Mouse (Mus musculus): Measurements from ENCODE around the gene Sult6b2. TPM values are rescaled to one million over a fixed set of nuclear protein-coding genes. Genes with fewer than 3 reads are reported as not detected.
A peak's percentile ranks its signal among the peaks of the same experiment; 100 is the strongest.

Sult6b2 gene
- polyA plus RNA-seq, 1 experiment from 2014 or later: 49.8 TPM

DNA sequence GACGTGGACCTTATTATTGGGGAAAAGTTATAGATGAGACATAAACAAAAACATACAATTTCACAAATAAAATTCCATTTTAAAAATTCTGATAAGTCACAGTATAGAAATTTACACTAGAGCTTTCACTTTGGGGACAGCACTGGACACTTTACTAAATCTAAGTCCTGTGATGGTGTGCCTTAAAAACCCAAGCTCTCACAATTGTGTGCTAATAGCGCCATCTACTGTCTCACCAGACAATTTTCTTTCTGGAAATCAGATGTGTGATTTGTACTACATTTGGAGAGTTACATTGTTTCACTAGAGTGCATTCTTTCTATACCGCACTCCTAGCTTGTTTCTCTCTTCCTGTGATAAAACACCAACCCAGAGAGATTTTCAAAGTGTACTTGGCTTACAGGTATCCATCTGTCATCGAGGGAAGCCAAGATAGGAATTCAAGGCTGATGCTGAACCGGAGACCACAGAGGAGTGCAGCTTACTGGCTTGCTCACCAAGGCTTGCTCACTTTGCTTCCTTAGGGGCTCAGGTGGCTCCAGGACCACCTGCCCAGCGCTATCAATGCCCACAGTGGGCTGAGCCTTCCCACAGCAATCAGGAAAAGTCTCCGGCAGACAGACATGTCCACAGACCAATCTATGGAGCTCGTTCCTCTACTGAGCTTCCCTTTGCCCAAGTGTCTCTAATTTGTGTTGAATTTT, 68.8 kb downstream of the Sult6b2 start:
- Histone ChIP-seq H3K36me3 (ENCODE audit: control insufficient read depth, insufficient read depth, low read length) (no peaks in the 10 kb centered on the region), H3K27ac (ENCODE audit: low read length) (no peak overlapping the region), H3K27me3 (replicated peaks; ENCODE audit: control insufficient read depth, insufficient read depth, low read length) (no peaks in the 10 kb centered on the region), H3K4me3 (ENCODE audit: low read length) (no peak overlapping the region), H3K4me2 (ENCODE audit: low read depth, low read length) (no peak overlapping the region), H3K4me1 (ENCODE audit: control insufficient read depth, insufficient read depth, low read length) (peaks cover 2% of the 10 kb centered on the region; the same call in 1 of the 2 replicates), H3K9me3 (ENCODE audit: control insufficient read depth, low read length) (no peaks in the 10 kb centered on the region), H3K9ac (ENCODE audit: low read depth, low read length) (no peak overlapping the region)
- 46% methylated on average over 8 of the region's 8 CpGs for WGBS
- ATAC-seq: 0 out of 2 replicates have a peak, but pooled peaks have one; percentile 31

Other genes starting within 250 kb of the Sult6b2 start
- gene Kcnj8, start 232.9 kb downstream of the Sult6b2 start, polyA plus RNA-seq (2015; fragmentation: Nextera tagmentation; extraction: Ambion mirVana): 30.1 and 35.7 TPM in 2 replicates
- 7.6 and 7.8 TPM in 2 replicates for gene Abcc9, start 102.2 kb downstream of the Sult6b2 start, polyA plus RNA-seq (2015; fragmentation: Nextera tagmentation; extraction: Ambion mirVana)
- 145 and 153 TPM in 2 replicates for gene Cmas, start 47.8 kb downstream of the Sult6b2 start, polyA plus RNA-seq (2015; fragmentation: Nextera tagmentation; extraction: Ambion mirVana)
- gene St8sia1, start 159.9 kb upstream of the Sult6b2 start, polyA plus RNA-seq (2015; fragmentation: Nextera tagmentation; extraction: Ambion mirVana): 1.4 and 1.6 TPM in 2 replicates